Mouse (Mus musculus): ENCODE data around the gene Ptx4.

GRCm38 (mm10) chr17:25133275-25133698 is 12.7 kb downstream of the Ptx4 start, which contains the start of gene Clcn7:
- TF ChIP-seq GATA1 (IDR thresholded peaks at IDR 0.05; ENCODE audit: borderline replicate concordance, low read length) (no peak), FLI1 (IDR thresholded peaks at IDR 0.05; ENCODE audit: low read length) (no peak)

Measured in megakaryocyte, embryonic 14.5 days (primary cell).